Mouse (Mus musculus): ENCODE results near the gene S1pr2. TPM values are rescaled to one million over a fixed set of nuclear protein-coding genes. Genes with fewer than 3 reads are reported as not detected.

S1pr2 gene
- 26.7 and 36.1 TPM in 2 replicates for polyA plus RNA-seq (2014; fragmentation: Nextera tagmentation; extraction: Ambion mirVana)

GRCm38 (mm10) chr9:20976216-20976960 lies at the start of gene S1pr2:
S1pr2 (minus strand) TSS chr9:20976781.
- ATAC-seq (ENCODE audit: low FRiP score, low TSS enrichment) = peak; percentile 68
- peak within 1 kb of the TSS; percentile 78 for H3K4me2 ChIP-seq (replicated peaks; ENCODE audit: low read depth, low read length)
- H3K27me3 ChIP-seq (ENCODE audit: control insufficient read depth, insufficient read depth, low read length) = no peaks in the 10 kb centered on the region
- H3K4me3 ChIP-seq (ENCODE audit: low read length) = peak within 1 kb of the TSS; percentile 75
- H3K9me3 ChIP-seq (ENCODE audit: control insufficient read depth, low read length) = no peaks in the 10 kb centered on the region
- WGBS = 2% methylated on average over 45 of the region's 47 CpGs
- H3K9ac ChIP-seq (ENCODE audit: low read depth, low read length) = peak within 1 kb of the TSS; percentile 81
- peaks cover 32% of the 10 kb centered on the region for H3K4me1 ChIP-seq (ENCODE audit: control insufficient read depth, insufficient read depth, low read length)
- H3K36me3 ChIP-seq (ENCODE audit: control insufficient read depth, insufficient read depth, low read length) = no peaks in the 10 kb centered on the region
- H3K27ac ChIP-seq (ENCODE audit: low read depth, low read length) = peak within 1 kb of the TSS; percentile 89

GRCm38 (mm10) chr9:21025258-21025810 lies 48.8 kb upstream of the S1pr2 start:
- Histone ChIP-seq H3K4me1 (ENCODE audit: control insufficient read depth, insufficient read depth, low read length) (peaks cover 11% of the 10 kb centered on the region), H3K36me3 (ENCODE audit: control insufficient read depth, insufficient read depth, low read length) (no peaks in the 10 kb centered on the region), H3K27ac (ENCODE audit: low read depth, low read length) (no peak overlapping the region), H3K9ac (ENCODE audit: low read depth, low read length) (no peak overlapping the region), H3K4me2 (replicated peaks; ENCODE audit: low read depth, low read length) (no peak overlapping the region), H3K27me3 (ENCODE audit: control insufficient read depth, insufficient read depth, low read length) (peaks cover 15% of the 10 kb centered on the region), H3K9me3 (ENCODE audit: control insufficient read depth, low read length) (no peaks in the 10 kb centered on the region), H3K4me3 (ENCODE audit: low read length) (no peak overlapping the region)
- ATAC-seq (ENCODE audit: low FRiP score, low TSS enrichment) = no peak
- WGBS = 70% methylated on average over 19 of the region's 19 CpGs

DNA sequence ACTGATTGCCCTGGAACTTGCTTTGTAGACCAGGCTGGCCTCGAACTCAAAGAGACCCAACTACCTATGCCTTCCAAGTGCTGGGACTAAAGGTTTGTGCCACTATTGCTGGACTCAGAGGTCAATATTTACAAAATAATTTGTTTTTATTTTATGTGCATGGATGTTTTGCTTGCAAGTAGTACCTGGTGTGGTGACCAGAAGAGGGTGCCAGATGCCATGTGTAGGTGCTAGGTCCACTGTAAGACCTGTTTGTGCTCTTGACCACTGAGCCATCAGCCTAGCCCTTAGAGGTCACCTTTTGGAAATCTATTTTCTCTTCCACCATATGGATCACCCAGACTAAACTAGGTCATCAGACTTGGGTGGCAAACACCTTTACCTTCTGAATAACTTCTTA lies 46.1 kb upstream of the S1pr2 start:
- no peak overlapping the region for H3K27ac ChIP-seq (ENCODE audit: low read depth, low read length)
- peaks cover 10% of the 10 kb centered on the region for H3K27me3 ChIP-seq (ENCODE audit: control insufficient read depth, insufficient read depth, low read length)
- no peak overlapping the region for H3K4me2 ChIP-seq (replicated peaks; ENCODE audit: low read depth, low read length)
- no peaks in the 10 kb centered on the region for H3K9me3 ChIP-seq (ENCODE audit: control insufficient read depth, low read length)
- no peak for ATAC-seq (ENCODE audit: low FRiP score, low TSS enrichment)
- no peaks in the 10 kb centered on the region for H3K4me1 ChIP-seq (ENCODE audit: control insufficient read depth, insufficient read depth, low read length)
- H3K4me3 ChIP-seq (ENCODE audit: low read length) = no peak overlapping the region
- no peaks in the 10 kb centered on the region for H3K36me3 ChIP-seq (ENCODE audit: control insufficient read depth, insufficient read depth, low read length)
- no peak overlapping the region for H3K9ac ChIP-seq (ENCODE audit: low read depth, low read length)
- WGBS = 76% methylated on average over 1 of the region's 1 CpGs

DNA sequence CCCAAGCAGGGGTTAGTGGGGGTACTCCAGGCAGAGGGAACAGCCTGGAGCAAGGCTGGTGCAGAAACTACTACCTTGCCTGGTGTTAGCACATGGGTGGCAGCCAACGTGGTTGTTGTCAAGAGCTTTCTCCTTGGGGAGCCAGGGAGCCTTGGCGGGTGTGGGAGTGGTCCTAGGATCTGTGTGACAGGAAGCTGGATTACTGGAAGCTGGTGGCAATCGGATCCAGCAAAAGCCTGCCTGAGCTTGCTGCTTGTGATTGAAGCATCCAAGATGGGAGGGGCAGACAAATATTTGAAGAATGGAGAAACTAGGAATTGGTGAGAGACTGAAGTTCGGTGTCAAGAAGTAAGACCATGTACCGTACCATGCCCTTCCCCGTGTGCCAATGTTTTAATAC lies 45.7 kb upstream of the S1pr2 start:
- H3K9ac ChIP-seq (ENCODE audit: low read depth, low read length) = no peak overlapping the region
- no peak overlapping the region for H3K27ac ChIP-seq (ENCODE audit: low read depth, low read length)
- no peak for ATAC-seq (ENCODE audit: low FRiP score, low TSS enrichment)
- no peaks in the 10 kb centered on the region for H3K9me3 ChIP-seq (ENCODE audit: control insufficient read depth, low read length)
- no peaks in the 10 kb centered on the region for H3K4me1 ChIP-seq (ENCODE audit: control insufficient read depth, insufficient read depth, low read length)
- H3K4me2 ChIP-seq (replicated peaks; ENCODE audit: low read depth, low read length) = no peak overlapping the region
- H3K36me3 ChIP-seq (ENCODE audit: control insufficient read depth, insufficient read depth, low read length) = no peaks in the 10 kb centered on the region
- WGBS = 63% methylated on average over 6 of the region's 6 CpGs
- H3K4me3 ChIP-seq (ENCODE audit: low read length) = no peak overlapping the region
- H3K27me3 ChIP-seq (ENCODE audit: control insufficient read depth, insufficient read depth, low read length) = peaks cover 13% of the 10 kb centered on the region

DNA sequence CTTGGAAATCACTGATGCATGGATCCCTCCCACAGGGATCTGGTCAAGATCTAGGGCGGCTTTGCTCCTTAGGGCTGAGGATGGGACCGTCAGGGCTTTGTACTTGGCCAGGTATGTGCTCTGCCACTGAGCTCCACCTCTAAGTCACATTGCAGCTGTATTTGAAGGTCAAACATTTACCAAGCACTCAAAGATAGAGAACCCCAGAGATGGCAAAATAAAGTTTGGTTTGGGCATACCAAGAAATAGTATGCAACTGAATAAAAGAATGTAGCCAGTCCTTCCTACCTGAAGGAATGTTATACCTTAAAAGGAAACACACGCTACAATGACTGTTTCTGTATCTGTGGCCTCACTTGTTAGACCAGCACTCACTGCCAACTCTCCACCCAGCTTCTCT lies 44.8 kb upstream of the S1pr2 start:
- Histone ChIP-seq H3K36me3 (ENCODE audit: control insufficient read depth, insufficient read depth, low read length) (no peaks in the 10 kb centered on the region), H3K4me3 (ENCODE audit: low read length) (no peak overlapping the region), H3K4me2 (replicated peaks; ENCODE audit: low read depth, low read length) (no peak overlapping the region), H3K4me1 (ENCODE audit: control insufficient read depth, insufficient read depth, low read length) (no peaks in the 10 kb centered on the region), H3K9me3 (ENCODE audit: control insufficient read depth, low read length) (no peaks in the 10 kb centered on the region), H3K27ac (ENCODE audit: low read depth, low read length) (no peak overlapping the region), H3K9ac (ENCODE audit: low read depth, low read length) (no peak overlapping the region), H3K27me3 (ENCODE audit: control insufficient read depth, insufficient read depth, low read length) (peaks cover 22% of the 10 kb centered on the region)
- no peak for ATAC-seq (ENCODE audit: low FRiP score, low TSS enrichment)
- 73% methylated on average over 3 of the region's 3 CpGs for WGBS

- Histone ChIP-seq H3K27me3 (ENCODE audit: control insufficient read depth, insufficient read depth, low read length) (peaks cover 31% of the 10 kb centered on the region), H3K9ac (ENCODE audit: low read depth, low read length) (no peak overlapping the region), H3K9me3 (ENCODE audit: control insufficient read depth, low read length) (no peaks in the 10 kb centered on the region), H3K4me3 (ENCODE audit: low read length) (no peak overlapping the region), H3K4me2 (replicated peaks; ENCODE audit: low read depth, low read length) (no peak overlapping the region), H3K36me3 (ENCODE audit: control insufficient read depth, insufficient read depth, low read length) (no peaks in the 10 kb centered on the region), H3K27ac (ENCODE audit: low read depth, low read length) (no peak overlapping the region), H3K4me1 (ENCODE audit: control insufficient read depth, insufficient read depth, low read length) (peaks cover 14% of the 10 kb centered on the region; the same call in 1 of the 2 replicates)
- 75% methylated on average over 2 of the region's 2 CpGs for WGBS
- no peak for ATAC-seq (ENCODE audit: low FRiP score, low TSS enrichment)
Measured at GRCm38 (mm10) chr9:21018600-21018999, 42.0 kb upstream of the S1pr2 start.

DNA sequence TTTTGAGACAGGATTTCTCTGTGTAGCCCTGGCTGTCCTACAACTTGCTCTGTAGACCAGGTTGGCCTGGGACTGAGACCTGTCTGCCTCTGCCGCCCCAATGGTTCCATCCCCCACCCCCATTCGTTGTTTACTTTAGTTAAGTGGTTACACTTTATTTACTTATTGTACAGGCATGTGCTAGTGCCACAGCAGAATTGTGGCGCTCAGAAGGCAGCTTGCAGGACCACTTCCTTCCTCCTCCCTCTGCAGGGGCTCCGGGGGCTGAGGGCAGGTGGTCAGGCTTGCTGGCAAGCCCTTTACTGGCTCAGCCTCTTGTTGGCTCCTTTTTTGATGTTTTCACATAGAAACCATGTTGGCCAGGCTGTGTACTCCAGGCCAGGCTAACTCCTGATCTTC lies 40.6 kb upstream of the S1pr2 start:
- no peak for ATAC-seq (ENCODE audit: low FRiP score, low TSS enrichment)
- 35% methylated on average over 4 of the region's 4 CpGs for WGBS
- Histone ChIP-seq H3K9me3 (ENCODE audit: control insufficient read depth, low read length) (no peaks in the 10 kb centered on the region), H3K27me3 (ENCODE audit: control insufficient read depth, insufficient read depth, low read length) (peaks cover 31% of the 10 kb centered on the region), H3K4me2 (replicated peaks; ENCODE audit: low read depth, low read length) (peak overlapping the region; percentile 19), H3K36me3 (ENCODE audit: control insufficient read depth, insufficient read depth, low read length) (no peaks in the 10 kb centered on the region), H3K4me3 (ENCODE audit: low read length) (peak overlapping the region; percentile 42; the same call in 1 of the 2 replicates), H3K4me1 (ENCODE audit: control insufficient read depth, insufficient read depth, low read length) (peaks cover 14% of the 10 kb centered on the region; the same call in 1 of the 2 replicates), H3K27ac (ENCODE audit: low read depth, low read length) (no peak overlapping the region), H3K9ac (ENCODE audit: low read depth, low read length) (no peak overlapping the region; the same call in 1 of the 2 replicates)

DNA sequence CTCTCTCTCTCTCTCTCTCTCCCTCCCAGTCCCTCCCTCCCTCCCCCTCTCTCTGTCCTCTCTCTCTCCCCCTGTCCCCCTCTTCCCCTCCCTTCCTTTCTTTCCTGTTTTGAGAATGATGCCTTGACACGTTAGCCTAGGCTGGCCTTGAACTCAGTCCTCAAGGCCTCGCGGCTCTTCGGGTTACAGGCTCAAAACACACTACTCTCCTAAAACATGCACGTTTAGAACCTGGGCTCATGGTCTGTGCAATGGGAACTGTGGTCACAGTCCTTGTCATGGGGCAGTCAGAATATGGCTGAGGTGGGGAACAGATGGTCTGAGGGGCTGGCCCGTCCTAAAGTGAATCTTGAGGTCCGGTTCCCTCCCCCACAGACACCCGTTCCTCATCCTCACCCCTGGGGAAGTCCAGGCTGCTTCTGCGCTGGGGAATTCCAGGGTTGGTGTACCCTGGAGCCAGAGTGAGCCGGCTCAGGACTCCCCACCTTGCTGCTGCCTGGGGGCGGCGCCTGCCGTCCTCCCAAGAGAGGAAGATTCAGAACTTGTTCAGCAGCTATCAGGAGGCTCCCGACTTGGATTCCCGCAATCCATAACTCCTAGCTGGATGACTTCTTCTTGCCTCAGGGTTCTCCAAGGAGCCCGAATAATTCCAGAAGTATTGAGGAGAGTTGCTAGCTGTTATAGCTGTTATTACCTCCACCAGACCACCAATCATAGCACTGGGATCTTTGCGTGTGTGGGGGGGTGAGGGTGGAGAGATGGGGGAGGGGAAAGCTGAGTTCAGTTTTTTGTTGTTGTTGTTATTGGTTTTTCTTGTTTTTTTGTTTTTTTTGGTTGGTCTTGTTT lies 40.0 kb upstream of the S1pr2 start:
- Histone ChIP-seq H3K9ac (ENCODE audit: low read depth, low read length) (no peak overlapping the region; the same call in 1 of the 2 replicates), H3K27me3 (ENCODE audit: control insufficient read depth, insufficient read depth, low read length) (peaks cover 31% of the 10 kb centered on the region), H3K27ac (ENCODE audit: low read depth, low read length) (no peak overlapping the region)

More for the DNA sequence above, 40.0 kb upstream of the S1pr2 start:
- Histone ChIP-seq H3K9me3 (ENCODE audit: control insufficient read depth, low read length) (no peaks in the 10 kb centered on the region), H3K4me2 (replicated peaks; ENCODE audit: low read depth, low read length) (peak overlapping the region; percentile 69), H3K36me3 (ENCODE audit: control insufficient read depth, insufficient read depth, low read length) (no peaks in the 10 kb centered on the region), H3K4me1 (ENCODE audit: control insufficient read depth, insufficient read depth, low read length) (peaks cover 14% of the 10 kb centered on the region; the same call in 1 of the 2 replicates), H3K4me3 (ENCODE audit: low read length) (peak overlapping the region; percentile 42)
- ATAC-seq (ENCODE audit: low FRiP score, low TSS enrichment) = no peak
- 2% methylated on average over 17 of the region's 17 CpGs for WGBS

All from kidney, embryonic 14.5 days (tissue).